Mouse (Mus musculus): ENCODE data around the gene Spaar. TPM values are rescaled to one million over a fixed set of nuclear protein-coding genes. Genes with fewer than 3 reads are reported as not detected.
A peak's percentile ranks its signal among the peaks of the same experiment; 100 is the strongest.

Gene Spaar
- total RNA-seq, 1 experiment, result 0.62 TPM

GRCm38 (mm10) chr4:43737144-43737543 is 7.3 kb downstream of the Spaar start:
- no peak overlapping the region for H3K4me3 ChIP-seq (ENCODE audit: insufficient read depth in 1 of 2, low read depth in 1 of 2, low read length in 2 of 2, poor library complexity in 1 of 2, severe bottlenecking in 1 of 2)
- in situ Hi-C loops (cut with MboI; ENCODE audit: low sequenced_read_pairs in 2 of 2, unreplicated experiment in 2 of 2), result loop anchor here (25.0 kb wide), 1 partner anchor 125 kb away; the partner anchor contains the start of gene Olfr155 (in 2 of the 2)
- no peak for DNase-seq (ENCODE audit: low read depth, low spot score)
- TF ChIP-seq ZNF384 (IDR thresholded peaks at IDR 0.05; ENCODE audit: low read depth, low read length), result no peak
- no peak for TF ChIP-seq HCFC1 (IDR thresholded peaks at IDR 0.05; ENCODE audit: borderline replicate concordance, insufficient read depth, low read length)
- TF ChIP-seq ZC3H11A (IDR thresholded peaks at IDR 0.05; ENCODE audit: borderline replicate concordance, low read depth, low read length), result no peak
- TF ChIP-seq CHD2 (IDR thresholded peaks at IDR 0.05; ENCODE audit: low read depth, low read length), result no peak
- TF ChIP-seq MAFK (IDR thresholded peaks at IDR 0.05; ENCODE audit: insufficient read depth, low read depth, low read length), result no peak
- H3K4me1 ChIP-seq (ENCODE audit: control insufficient read depth in 2 of 2, insufficient read depth in 2 of 2, low read length in 2 of 2, poor library complexity in 1 of 2), result peaks cover 5 to 9% of the 10 kb centered on the region in 2 experiments; a peak in 3 of 4 replicates
- no peaks in the 10 kb centered on the region for H3K9me3 ChIP-seq (ENCODE audit: control insufficient read depth, insufficient read depth, low read depth, low read length)
- H3K27ac ChIP-seq (ENCODE audit: insufficient read depth, low read depth, low read length, poor library complexity, severe bottlenecking), result no peak overlapping the region
- H3K36me3 ChIP-seq (ENCODE audit: control insufficient read depth, insufficient read depth, low read length, poor library complexity, severe bottlenecking), result no peaks in the 10 kb centered on the region
- H3K9ac ChIP-seq (ENCODE audit: insufficient read depth, low read depth, low read length, poor library complexity, severe bottlenecking), result no peak overlapping the region

DNA sequence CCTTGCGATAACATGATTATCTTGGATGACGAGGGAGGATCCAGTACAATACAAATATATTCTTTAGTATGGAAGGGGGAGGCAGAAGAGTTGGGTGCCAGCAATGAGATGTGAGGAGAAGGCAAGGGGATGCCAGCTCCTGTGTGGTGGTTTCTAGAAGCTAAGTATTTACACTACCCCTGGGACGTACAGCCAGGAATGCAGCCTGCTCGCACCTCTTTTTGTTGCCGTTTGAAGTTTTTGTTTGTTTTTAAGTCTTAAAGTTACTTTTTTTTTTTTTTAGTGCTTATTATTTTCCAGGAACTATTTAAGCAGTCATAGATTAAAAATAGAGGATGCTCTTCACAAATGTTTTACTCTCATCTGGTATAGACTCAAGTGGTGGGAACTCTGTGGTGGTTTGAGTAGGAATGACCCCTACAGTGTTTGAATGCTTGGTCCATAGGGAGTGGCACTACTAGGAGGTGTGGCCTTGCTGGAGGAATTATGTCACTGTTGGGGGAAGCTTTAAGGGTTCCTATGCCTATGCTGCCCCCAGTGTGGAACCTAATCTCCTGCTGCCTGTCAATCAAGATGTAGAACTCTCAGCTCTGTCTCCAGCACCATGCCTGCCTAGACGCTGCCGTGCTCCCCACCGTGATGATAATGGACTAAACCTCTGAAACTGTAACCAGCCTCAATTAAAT is 9.3 kb downstream of the Spaar start:
- Histone ChIP-seq H3K4me1 (ENCODE audit: control insufficient read depth in 2 of 2, insufficient read depth in 2 of 2, low read length in 2 of 2, poor library complexity in 1 of 2) (peaks cover 8 to 10% of the 10 kb centered on the region in 2 experiments), H3K36me3 (ENCODE audit: control insufficient read depth, insufficient read depth, low read length, poor library complexity, severe bottlenecking) (no peaks in the 10 kb centered on the region), H3K4me3 (ENCODE audit: insufficient read depth in 1 of 2, low read depth in 1 of 2, low read length in 2 of 2, poor library complexity in 1 of 2, severe bottlenecking in 1 of 2) (no peak overlapping the region), H3K9me3 (ENCODE audit: control insufficient read depth, insufficient read depth, low read depth, low read length) (no peaks in the 10 kb centered on the region), H3K27ac (ENCODE audit: insufficient read depth, low read depth, low read length, poor library complexity, severe bottlenecking) (no peak overlapping the region), H3K9ac (ENCODE audit: insufficient read depth, low read depth, low read length, poor library complexity, severe bottlenecking) (no peak overlapping the region)
- TF ChIP-seq ZNF384 (IDR thresholded peaks at IDR 0.05; ENCODE audit: low read depth, low read length), result no peak
- no peak for TF ChIP-seq HCFC1 (IDR thresholded peaks at IDR 0.05; ENCODE audit: borderline replicate concordance, insufficient read depth, low read length)
- no peak for TF ChIP-seq CHD2 (IDR thresholded peaks at IDR 0.05; ENCODE audit: low read depth, low read length)
- no peak for TF ChIP-seq MAFK (IDR thresholded peaks at IDR 0.05; ENCODE audit: insufficient read depth, low read depth, low read length)
- TF ChIP-seq ZC3H11A (IDR thresholded peaks at IDR 0.05; ENCODE audit: borderline replicate concordance, low read depth, low read length), result no peak
- in situ Hi-C loops (cut with MboI; ENCODE audit: low sequenced_read_pairs in 2 of 2, unreplicated experiment in 2 of 2), result loop anchor here (25.0 kb wide), 1 partner anchor 123 kb away; the partner anchor contains the start of gene Olfr155 (in 2 of the 2)
- no peak for DNase-seq (ENCODE audit: low read depth, low spot score)

DNA sequence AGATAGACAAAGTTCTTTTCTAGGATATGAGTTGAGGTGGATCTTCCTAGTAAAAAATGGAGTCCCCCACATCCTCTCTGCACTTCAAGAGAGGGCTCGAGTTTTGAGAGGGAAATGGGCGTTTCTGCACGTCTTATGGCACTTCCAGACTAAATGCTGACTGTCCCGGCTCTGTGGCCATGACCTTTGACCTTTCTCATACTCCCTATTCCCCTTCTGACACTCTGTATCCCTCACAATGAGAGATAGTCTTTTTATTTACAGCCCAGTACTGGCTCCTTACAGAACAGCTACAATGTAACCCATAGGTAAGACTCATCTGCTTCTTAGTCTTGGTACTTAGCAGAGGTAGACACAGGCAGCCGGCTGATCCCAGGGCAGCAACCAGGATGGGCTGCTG is 11.7 kb downstream of the Spaar start:
- no peaks in the 10 kb centered on the region for H3K36me3 ChIP-seq (ENCODE audit: control insufficient read depth, insufficient read depth, low read length, poor library complexity, severe bottlenecking)
- H3K4me3 ChIP-seq (ENCODE audit: insufficient read depth in 1 of 2, low read depth in 1 of 2, low read length in 2 of 2, poor library complexity in 1 of 2, severe bottlenecking in 1 of 2), result no peak overlapping the region
- no peak for DNase-seq (ENCODE audit: low read depth, low spot score)
- H3K9me3 ChIP-seq (ENCODE audit: control insufficient read depth, insufficient read depth, low read depth, low read length), result no peaks in the 10 kb centered on the region
- H3K4me1 ChIP-seq (ENCODE audit: control insufficient read depth in 2 of 2, insufficient read depth in 2 of 2, low read length in 2 of 2, poor library complexity in 1 of 2), result peaks cover 8 to 13% of the 10 kb centered on the region in 2 experiments
- H3K9ac ChIP-seq (ENCODE audit: insufficient read depth, low read depth, low read length, poor library complexity, severe bottlenecking), result no peak overlapping the region
- in situ Hi-C loops (cut with MboI; ENCODE audit: low sequenced_read_pairs in 2 of 2, unreplicated experiment in 2 of 2), result loop anchor here (25.0 kb wide), 1 partner anchor 121 kb away; the partner anchor contains the start of gene Olfr155 (in 2 of the 2)
- TF ChIP-seq ZNF384 (IDR thresholded peaks at IDR 0.05; ENCODE audit: low read depth, low read length), result no peak
- TF ChIP-seq HCFC1 (IDR thresholded peaks at IDR 0.05; ENCODE audit: borderline replicate concordance, insufficient read depth, low read length), result no peak
- TF ChIP-seq MAFK (IDR thresholded peaks at IDR 0.05; ENCODE audit: insufficient read depth, low read depth, low read length), result no peak
- TF ChIP-seq CHD2 (IDR thresholded peaks at IDR 0.05; ENCODE audit: low read depth, low read length), result no peak
- TF ChIP-seq ZC3H11A (IDR thresholded peaks at IDR 0.05; ENCODE audit: borderline replicate concordance, low read depth, low read length), result no peak
- H3K27ac ChIP-seq (ENCODE audit: insufficient read depth, low read depth, low read length, poor library complexity, severe bottlenecking), result no peak overlapping the region; the same call in 1 of the 2 replicates

DNA sequence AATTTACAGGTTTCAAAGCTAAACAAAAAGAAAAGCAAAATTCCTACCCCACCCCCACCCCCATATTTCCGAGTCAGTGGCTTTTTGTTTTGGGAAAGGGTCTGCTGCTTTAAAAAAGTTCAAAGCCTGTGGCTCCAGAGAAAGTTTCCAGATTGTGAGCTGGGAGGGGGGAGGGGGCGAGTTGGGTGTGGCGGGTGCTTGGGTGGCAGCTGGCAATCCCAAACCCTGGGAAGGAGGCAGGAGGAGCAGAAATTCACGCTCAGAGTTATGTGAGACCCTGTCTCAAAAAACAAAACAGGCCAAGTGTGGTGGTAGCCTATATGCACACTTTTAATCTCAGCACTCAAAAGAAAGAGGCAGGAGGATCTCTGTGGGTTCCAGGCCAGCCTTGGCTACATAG is 12.8 kb downstream of the Spaar start:
- H3K4me1 ChIP-seq (ENCODE audit: control insufficient read depth in 2 of 2, insufficient read depth in 2 of 2, low read length in 2 of 2, poor library complexity in 1 of 2), result peaks cover 9 to 13% of the 10 kb centered on the region in 2 experiments
- no peaks in the 10 kb centered on the region for H3K9me3 ChIP-seq (ENCODE audit: control insufficient read depth, insufficient read depth, low read depth, low read length)
- peak overlapping the region; percentile 18; the same call in 1 of the 2 replicates for H3K27ac ChIP-seq (ENCODE audit: insufficient read depth, low read depth, low read length, poor library complexity, severe bottlenecking)
- no peak for DNase-seq (ENCODE audit: low read depth, low spot score)
- H3K9ac ChIP-seq (ENCODE audit: insufficient read depth, low read depth, low read length, poor library complexity, severe bottlenecking), result no peak overlapping the region
- TF ChIP-seq CHD2 (IDR thresholded peaks at IDR 0.05; ENCODE audit: low read depth, low read length), result no peak
- no peak for TF ChIP-seq ZNF384 (IDR thresholded peaks at IDR 0.05; ENCODE audit: low read depth, low read length)
- H3K36me3 ChIP-seq (ENCODE audit: control insufficient read depth, insufficient read depth, low read length, poor library complexity, severe bottlenecking), result no peaks in the 10 kb centered on the region
- in situ Hi-C loops (cut with MboI; ENCODE audit: low sequenced_read_pairs in 2 of 2, unreplicated experiment in 2 of 2), result loop anchor here (25.0 kb wide), 1 partner anchor 120 kb away; the partner anchor contains the start of gene Olfr155 (in 2 of the 2)
- H3K4me3 ChIP-seq (ENCODE audit: insufficient read depth in 1 of 2, low read depth in 1 of 2, low read length in 2 of 2, poor library complexity in 1 of 2, severe bottlenecking in 1 of 2), result no peak overlapping the region

Measured in ES-E14 (cell line).